Mouse (Mus musculus) neural tube, embryonic 13.5 days (tissue): ENCODE data around the gene Rcn2. TPM values are rescaled to one million over a fixed set of nuclear protein-coding genes. Genes with fewer than 3 reads are reported as not detected.

Source experiments
- ATAC-seq: fragments of 200-750 bp; cut with Nextera tagmentation; 2 replicates; pipeline ENCODE4 v1.8.0; 2017; ENCODE audit warnings: low read depth, mild to moderate bottlenecking, moderate TSS enrichment, moderate library complexity
- H3K27ac ChIP-seq: fragments of 300-500 bp; sonication (generic); replicated peaks from 2 replicates; pipeline ENCODE4 v1.5.1; 2015; ENCODE audit warnings: moderate library complexity, mild to moderate bottlenecking, inconsistent platforms
- H3K27me3 ChIP-seq: fragments of 300-500 bp; sonication (generic); 2 replicates; pipeline ENCODE4 v1.6.1; 2015; ENCODE audit warnings: mild to moderate bottlenecking, inconsistent platforms
- H3K36me3 ChIP-seq: fragments of 300-500 bp; sonication (generic); 2 replicates; pipeline ENCODE4 v1.6.1; 2015; ENCODE audit warnings: mild to moderate bottlenecking, inconsistent platforms
- H3K4me1 ChIP-seq: fragments of 300-500 bp; sonication (generic); replicated peaks from 2 replicates; pipeline ENCODE4 v1.6.1; 2015; ENCODE audit warnings: inconsistent platforms
- H3K4me2 ChIP-seq: fragments of 300-500 bp; sonication (generic); 2 replicates; pipeline ENCODE4 v1.6.1; 2015; ENCODE audit warnings: inconsistent platforms, mild to moderate bottlenecking, moderate library complexity
- H3K4me3 ChIP-seq: fragments of 300-500 bp; sonication (generic); 2 replicates; pipeline ENCODE4 v1.5.1; 2015; ENCODE audit warnings: mild to moderate bottlenecking, inconsistent platforms
- H3K9ac ChIP-seq: fragments of 300-500 bp; sonication (generic); 2 replicates; pipeline ENCODE4 v1.6.1; 2015; ENCODE audit warnings: moderate library complexity, mild to moderate bottlenecking, inconsistent platforms
- H3K9me3 ChIP-seq: fragments of 300-500 bp; sonication (generic); 2 replicates; pipeline ENCODE4 v1.6.1; 2016; ENCODE audit warnings: inconsistent platforms
- WGBS: fragments of 180-500 bp; shearing (Covaris S2); methylation state at CpG from one replicate; pipeline ENCODE4 v1.1.7; 2015; 5-methylcytosine and 5-hydroxymethylcytosine counted together
- polyA plus RNA-seq: library from polyadenylated mRNA; unstranded; fragments of >200 nt; fragmentation: Nextera tagmentation; extraction: Ambion mirVana; gene quantifications from 2 replicates; pipeline ENCODE4 v1.2.1, GENCODE M21; 2015

The Rcn2 gene
- polyA plus RNA-seq, 1 experiment from 2014 or later = 261 TPM

- no peaks in the 10 kb centered on the region for H3K36me3 ChIP-seq
- H3K9ac ChIP-seq = no peak overlapping the region
- H3K4me2 ChIP-seq = no peak overlapping the region
- H3K4me1 ChIP-seq = no peaks in the 10 kb centered on the region
- H3K4me3 ChIP-seq = no peak overlapping the region
- no peaks in the 10 kb centered on the region for H3K27me3 ChIP-seq
- WGBS = 88% methylated on average over 7 of the region's 7 CpGs
- no peak overlapping the region for H3K27ac ChIP-seq
- ATAC-seq = no peak
- no peaks in the 10 kb centered on the region for H3K9me3 ChIP-seq
Measured at GRCm38 (mm10) chr9:56100041-56100522, 58.4 kb downstream of the Rcn2 start.

DNA sequence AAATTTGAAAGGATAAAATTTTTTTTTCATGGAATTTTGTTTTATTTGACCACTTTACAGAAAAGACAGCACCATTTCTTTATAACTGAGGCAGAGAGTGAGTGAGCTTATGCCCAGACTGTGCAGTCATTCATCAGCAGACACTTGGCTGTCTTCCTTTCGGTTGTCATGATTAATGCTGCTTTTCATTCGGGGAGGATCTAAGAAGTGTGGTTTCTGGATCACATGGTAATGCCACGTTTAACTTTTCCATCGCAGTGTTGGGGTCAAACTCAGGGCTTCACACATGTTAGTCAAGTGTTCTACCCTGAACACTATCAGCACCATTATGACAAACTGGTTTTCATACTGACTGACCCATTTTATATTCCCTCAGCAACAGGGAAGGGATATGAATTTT lies 59.4 kb downstream of the Rcn2 start:
- no peaks in the 10 kb centered on the region for H3K27me3 ChIP-seq
- H3K9me3 ChIP-seq = no peaks in the 10 kb centered on the region
- no peaks in the 10 kb centered on the region for H3K36me3 ChIP-seq
- H3K4me2 ChIP-seq = no peak overlapping the region
- no peak overlapping the region for H3K9ac ChIP-seq
- H3K4me1 ChIP-seq = no peaks in the 10 kb centered on the region
- WGBS = 29% methylated on average over 4 of the region's 4 CpGs
- no peak overlapping the region for H3K27ac ChIP-seq
- no peak for ATAC-seq
- no peak overlapping the region for H3K4me3 ChIP-seq

DNA sequence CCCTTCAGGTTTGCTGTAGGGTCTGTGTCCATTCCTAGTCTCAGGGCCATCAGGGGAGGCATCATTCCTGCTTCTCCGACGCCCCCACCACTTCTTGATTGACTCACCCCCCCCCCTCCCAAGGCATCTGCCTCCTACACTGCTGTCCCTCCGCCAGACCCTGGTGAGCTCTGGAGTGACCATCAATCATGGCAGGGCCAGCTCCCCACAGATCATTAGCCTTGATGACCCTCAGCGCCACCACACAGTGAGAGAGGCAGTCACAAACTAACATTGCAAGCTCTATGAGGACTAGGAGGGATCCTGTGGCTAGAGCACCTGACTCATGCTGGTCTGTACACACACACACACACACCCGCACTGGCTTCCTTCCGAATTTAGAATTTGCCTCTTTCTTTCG lies 63.3 kb downstream of the Rcn2 start:
- WGBS = 33% methylated on average over 7 of the region's 7 CpGs

DNA sequence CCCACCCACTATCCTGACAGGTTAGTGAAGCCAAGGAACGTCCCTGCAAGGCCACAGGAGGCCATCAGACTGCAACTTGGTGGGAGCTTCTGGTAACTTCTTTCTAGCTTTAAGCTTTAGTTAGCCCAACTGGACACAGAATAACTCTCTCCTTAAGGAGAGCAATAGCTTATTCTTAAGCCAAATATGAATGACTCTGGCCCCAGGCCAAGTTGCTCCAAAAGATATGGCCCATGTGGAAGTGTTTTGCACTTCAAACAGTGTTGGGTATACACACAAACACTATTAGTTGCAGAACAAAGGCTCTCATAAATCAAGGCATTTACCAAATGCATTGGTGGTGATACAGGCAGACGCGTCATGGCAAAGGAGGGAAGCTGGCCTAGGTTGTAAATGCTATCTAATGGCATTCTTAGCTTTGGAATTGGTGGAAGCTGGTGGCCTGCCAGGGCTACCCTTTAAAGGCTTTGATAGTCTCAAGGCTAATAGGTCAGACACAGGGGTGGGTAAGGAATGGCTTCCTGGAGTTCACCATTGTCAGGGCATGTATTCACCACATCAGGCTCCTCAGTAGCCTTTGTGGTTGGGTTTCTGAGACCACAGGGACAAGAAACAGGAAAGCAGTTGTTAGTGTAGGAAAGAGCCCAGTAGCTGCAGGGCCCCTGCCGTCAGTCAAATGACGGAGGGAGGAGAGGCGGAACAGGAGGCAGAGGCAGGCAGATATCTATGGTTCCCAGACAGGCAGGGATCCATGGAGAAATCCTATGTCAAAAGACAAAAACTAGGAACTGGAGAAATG lies 64.8 kb downstream of the Rcn2 start:
- Histone ChIP-seq H3K4me3 (no peak overlapping the region), H3K9me3 (no peaks in the 10 kb centered on the region), H3K9ac (no peak overlapping the region), H3K27me3 (no peaks in the 10 kb centered on the region), H3K4me2 (no peak overlapping the region), H3K27ac (no peak overlapping the region), H3K36me3 (no peaks in the 10 kb centered on the region), H3K4me1 (no peaks in the 10 kb centered on the region)
- no peak for ATAC-seq
- WGBS = 36% methylated on average over 6 of the region's 6 CpGs

More for the DNA sequence above, 63.3 kb downstream of the Rcn2 start:
- Histone ChIP-seq H3K9ac (no peak overlapping the region), H3K27ac (no peak overlapping the region), H3K36me3 (no peaks in the 10 kb centered on the region), H3K4me1 (no peaks in the 10 kb centered on the region), H3K4me3 (no peak overlapping the region), H3K9me3 (no peaks in the 10 kb centered on the region), H3K4me2 (no peak overlapping the region), H3K27me3 (no peaks in the 10 kb centered on the region)
- no peak; the same call in 1 of the 2 replicates for ATAC-seq

DNA sequence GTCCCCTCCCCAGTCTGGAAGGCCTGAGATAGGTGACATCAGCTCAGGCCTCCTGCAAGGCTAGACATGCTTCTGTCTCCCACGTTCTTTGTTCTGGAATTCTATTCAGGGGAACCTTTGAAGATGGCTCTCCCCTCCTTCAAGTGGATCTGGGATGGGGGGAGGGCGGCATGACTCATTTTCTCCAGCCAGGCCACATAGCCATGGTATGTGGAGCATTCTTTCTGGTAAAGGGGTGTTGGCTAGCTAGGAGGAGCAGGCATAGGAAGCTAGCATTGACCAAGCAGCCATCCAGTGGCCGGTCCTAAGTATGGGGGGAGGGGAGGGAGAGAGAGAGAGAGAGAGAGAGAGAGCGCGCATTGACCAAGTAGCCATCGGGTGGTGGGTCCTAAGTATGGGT lies 65.9 kb downstream of the Rcn2 start:
- H3K36me3 ChIP-seq = no peaks in the 10 kb centered on the region
- H3K9ac ChIP-seq = no peak overlapping the region
- no peaks in the 10 kb centered on the region for H3K4me1 ChIP-seq
- no peak overlapping the region for H3K4me3 ChIP-seq
- H3K4me2 ChIP-seq = no peak overlapping the region
- H3K27me3 ChIP-seq = no peaks in the 10 kb centered on the region
- H3K27ac ChIP-seq = no peak overlapping the region
- H3K9me3 ChIP-seq = no peaks in the 10 kb centered on the region
- WGBS = 84% methylated on average over 6 of the region's 6 CpGs
- ATAC-seq = no peak

DNA sequence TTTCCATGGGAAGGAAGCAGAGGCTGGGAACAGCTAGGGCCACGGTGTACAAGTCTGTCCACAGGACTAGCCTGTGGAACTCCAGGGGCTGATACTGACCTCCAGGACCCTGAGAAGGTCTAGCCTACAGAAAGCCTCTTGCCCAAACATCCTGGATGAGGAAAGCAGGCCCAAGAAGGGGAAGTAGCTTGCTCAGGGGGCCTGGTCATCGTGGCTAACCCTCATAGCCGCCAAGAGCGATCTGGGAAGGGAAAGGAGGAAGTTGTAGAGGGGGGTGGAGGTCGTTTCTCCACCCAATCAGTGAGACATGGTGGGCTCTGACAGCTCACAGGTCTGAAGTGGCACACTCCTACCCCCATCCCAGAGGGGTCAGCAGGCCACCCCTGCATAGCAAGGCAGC lies 66.5 kb downstream of the Rcn2 start:
- WGBS = 85% methylated on average over 5 of the region's 5 CpGs
- no peaks in the 10 kb centered on the region for H3K9me3 ChIP-seq
- H3K27ac ChIP-seq = no peak overlapping the region
- no peaks in the 10 kb centered on the region for H3K27me3 ChIP-seq
- H3K4me2 ChIP-seq = no peak overlapping the region
- no peaks in the 10 kb centered on the region for H3K4me1 ChIP-seq
- no peak overlapping the region for H3K4me3 ChIP-seq
- ATAC-seq = no peak
- no peak overlapping the region for H3K9ac ChIP-seq
- no peaks in the 10 kb centered on the region for H3K36me3 ChIP-seq

Other genes starting within 250 kb of the Rcn2 start
- gene Scaper, start 103.7 kb upstream of the Rcn2 start, polyA plus RNA-seq = 33.0 and 34.9 TPM in 2 replicates
- gene 4930563M21Rik, start 31.3 kb upstream of the Rcn2 start, polyA plus RNA-seq = not detected in 2 replicates
- 0.87 and 1.1 TPM in 2 replicates for gene Pstpip1, start 48.1 kb downstream of the Rcn2 start, polyA plus RNA-seq
- 602 and 606 TPM in 2 replicates for gene Tspan3, start 123.6 kb downstream of the Rcn2 start, polyA plus RNA-seq